Mouse (Mus musculus) liver, embryonic 16.5 days (tissue): ENCODE measurements around the gene Prkci. TPM values are rescaled to one million over a fixed set of nuclear protein-coding genes. Genes with fewer than 3 reads are reported as not detected.

Source experiments
- ATAC-seq: fragments of 200-750 bp; cut with Nextera tagmentation; 2 replicates; pipeline ENCODE4 v1.8.0; 2017; ENCODE audit warnings: low read depth, mild to moderate bottlenecking, moderate number of reproducible peaks, moderate library complexity
- H3K27ac ChIP-seq: fragments of 300-500 bp; sonication (generic); 2 replicates; pipeline ENCODE4 v1.5.1; 2014; ENCODE audit warnings: mild to moderate bottlenecking, low read length
- H3K27me3 ChIP-seq: fragments of 300-500 bp; sonication (generic); 2 replicates; pipeline ENCODE4 v1.6.1; 2014; ENCODE audit warnings: low read depth, low read length, mixed read lengths; ENCODE audit not compliant: control insufficient read depth, insufficient read depth
- H3K36me3 ChIP-seq: fragments of 300-500 bp; sonication (generic); 2 replicates; pipeline ENCODE4 v1.6.1; 2014; ENCODE audit warnings: mild to moderate bottlenecking; ENCODE audit not compliant: control insufficient read depth, insufficient read depth
- H3K4me1 ChIP-seq: fragments of 300-500 bp; sonication (generic); 2 replicates; pipeline ENCODE4 v1.6.1; 2014; ENCODE audit warnings: low read depth, low read length, mixed read lengths; ENCODE audit not compliant: control insufficient read depth
- H3K4me2 ChIP-seq: fragments of 300-500 bp; sonication (generic); 2 replicates; pipeline ENCODE4 v1.6.1; 2014; ENCODE audit warnings: low read depth, low read length, mixed read lengths
- H3K4me3 ChIP-seq: fragments of 300-500 bp; sonication (generic); 2 replicates; pipeline ENCODE4 v1.5.1; 2014; ENCODE audit warnings: low read depth, mild to moderate bottlenecking, low read length
- H3K9ac ChIP-seq: fragments of 300-500 bp; sonication (generic); 2 replicates; pipeline ENCODE4 v1.6.1; 2014; ENCODE audit warnings: low read depth, low read length
- H3K9me3 ChIP-seq: fragments of 300-500 bp; sonication (generic); replicated peaks from 2 replicates; pipeline ENCODE4 v1.6.1; 2016; ENCODE audit warnings: low read length; ENCODE audit not compliant: control insufficient read depth
- WGBS: fragments of 180-500 bp; shearing (Covaris S2); extraction: QIAGEN DNeasy Blood & Tissue Kit; methylation state at CpG from one replicate; pipeline ENCODE4 v1.1.7; 2014; ENCODE audit not compliant: insufficient replicate concordance; 5-methylcytosine and 5-hydroxymethylcytosine counted together
- polyA plus RNA-seq: library from polyadenylated mRNA; unstranded; fragments of >200 nt; fragmentation: Nextera tagmentation; extraction: Ambion mirVana; gene quantifications from 2 replicates; pipeline ENCODE4 v1.2.1, GENCODE M21; 2015

The Prkci gene
- polyA plus RNA-seq, 1 experiment from 2014 or later: 5.4 TPM

DNA sequence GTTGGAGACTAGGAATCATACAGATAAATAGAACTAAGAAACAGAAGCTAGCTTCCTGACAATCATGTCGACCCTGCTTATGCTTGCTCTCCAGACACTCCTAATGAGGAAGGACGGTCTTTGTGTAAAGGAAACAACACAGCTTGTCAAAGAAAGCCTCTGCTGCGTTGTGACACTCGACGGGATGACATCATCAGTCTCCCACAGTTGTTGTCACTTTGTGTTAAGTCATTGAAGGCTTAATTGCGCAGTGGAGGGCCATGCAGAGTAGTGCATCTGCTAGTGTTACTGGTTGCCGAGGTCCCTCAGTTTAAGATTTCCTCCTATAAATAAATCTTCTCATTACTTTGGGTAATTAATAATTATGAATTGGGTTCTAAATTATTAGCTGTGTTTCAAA is 54.8 kb downstream of the Prkci start:
- WGBS: 59% methylated on average over 7 of the region's 7 CpGs
- ATAC-seq: no peak
- no peak overlapping the region for H3K9ac ChIP-seq

GRCm38 (mm10) chr3:31051730-31052129 is 56.2 kb downstream of the Prkci start:
- H3K9me3 ChIP-seq: no peaks in the 10 kb centered on the region
- no peak overlapping the region for H3K27ac ChIP-seq
- no peaks in the 10 kb centered on the region for H3K27me3 ChIP-seq
- no peaks in the 10 kb centered on the region for H3K4me1 ChIP-seq
- 78% methylated on average over 9 of the region's 9 CpGs for WGBS
- H3K9ac ChIP-seq: no peak overlapping the region
- no peak overlapping the region for H3K4me2 ChIP-seq
- no peak for ATAC-seq
- H3K4me3 ChIP-seq: no peak overlapping the region
- peaks cover 2% of the 10 kb centered on the region; the same call in 1 of the 2 replicates for H3K36me3 ChIP-seq

More for the DNA sequence above, 54.8 kb downstream of the Prkci start:
- Histone ChIP-seq H3K4me1 (no peaks in the 10 kb centered on the region), H3K36me3 (peaks cover 2% of the 10 kb centered on the region; the same call in 1 of the 2 replicates), H3K4me2 (no peak overlapping the region), H3K9me3 (no peaks in the 10 kb centered on the region), H3K27me3 (no peaks in the 10 kb centered on the region), H3K4me3 (no peak overlapping the region), H3K27ac (no peak overlapping the region)

DNA sequence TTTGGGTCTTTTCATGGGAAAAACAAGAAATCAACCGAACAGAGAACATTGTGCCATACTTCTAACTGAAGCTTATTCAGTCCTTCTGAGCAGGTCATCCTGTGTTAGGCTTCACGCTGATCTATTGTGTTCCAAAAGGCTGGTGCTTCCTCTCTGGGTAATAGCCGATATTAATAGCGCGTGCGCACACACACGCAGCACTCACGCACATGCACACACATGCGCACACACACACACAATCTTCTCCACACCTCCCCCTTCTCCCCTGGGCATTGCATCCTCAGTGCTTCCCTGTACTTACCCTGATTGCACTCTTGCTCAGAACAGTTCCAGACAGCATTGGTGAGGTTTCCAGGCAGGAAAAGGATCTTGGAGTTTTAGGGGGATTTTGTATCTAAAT is 57.6 kb downstream of the Prkci start:
- H3K9me3 ChIP-seq: no peaks in the 10 kb centered on the region
- no peaks in the 10 kb centered on the region for H3K27me3 ChIP-seq
- H3K27ac ChIP-seq: no peak overlapping the region
- H3K4me2 ChIP-seq: no peak overlapping the region
- whole genome bisulfite sequencing: 84% methylated on average over 9 of the region's 9 CpGs
- H3K36me3 ChIP-seq: peaks cover 2% of the 10 kb centered on the region; the same call in 1 of the 2 replicates
- ATAC-seq: no peak
- H3K9ac ChIP-seq: no peak overlapping the region
- H3K4me1 ChIP-seq: no peaks in the 10 kb centered on the region; the same call in 1 of the 2 replicates
- H3K4me3 ChIP-seq: no peak overlapping the region

DNA sequence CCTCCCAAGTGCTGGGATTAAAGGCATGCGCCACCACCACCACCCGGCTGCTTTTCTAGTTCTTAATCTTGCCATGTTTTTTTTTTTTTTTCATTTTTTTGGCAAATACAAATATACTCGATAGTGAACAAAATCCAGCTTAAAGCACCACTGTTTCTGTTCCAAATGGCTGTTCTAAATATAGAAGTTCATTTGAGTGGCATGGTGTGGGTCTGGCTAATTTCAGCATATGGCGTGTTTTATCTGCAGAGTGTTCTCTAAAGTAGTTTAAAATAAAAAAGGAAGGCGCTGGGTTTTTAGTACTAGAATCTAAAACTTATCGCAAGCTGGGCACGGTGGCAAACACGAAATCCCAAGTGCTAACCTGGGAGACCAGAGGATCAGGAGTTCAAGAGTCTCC is 59.3 kb downstream of the Prkci start:
- no peak overlapping the region for H3K4me3 ChIP-seq
- no peaks in the 10 kb centered on the region for H3K27me3 ChIP-seq
- no peaks in the 10 kb centered on the region for H3K9me3 ChIP-seq
- H3K9ac ChIP-seq: no peak overlapping the region
- 77% methylated on average over 8 of the region's 8 CpGs for WGBS
- no peaks in the 10 kb centered on the region; the same call in 1 of the 2 replicates for H3K4me1 ChIP-seq
- no peak overlapping the region for H3K4me2 ChIP-seq
- ATAC-seq: no peak
- peaks cover 2% of the 10 kb centered on the region; the same call in 1 of the 2 replicates for H3K36me3 ChIP-seq
- H3K27ac ChIP-seq: no peak overlapping the region

DNA sequence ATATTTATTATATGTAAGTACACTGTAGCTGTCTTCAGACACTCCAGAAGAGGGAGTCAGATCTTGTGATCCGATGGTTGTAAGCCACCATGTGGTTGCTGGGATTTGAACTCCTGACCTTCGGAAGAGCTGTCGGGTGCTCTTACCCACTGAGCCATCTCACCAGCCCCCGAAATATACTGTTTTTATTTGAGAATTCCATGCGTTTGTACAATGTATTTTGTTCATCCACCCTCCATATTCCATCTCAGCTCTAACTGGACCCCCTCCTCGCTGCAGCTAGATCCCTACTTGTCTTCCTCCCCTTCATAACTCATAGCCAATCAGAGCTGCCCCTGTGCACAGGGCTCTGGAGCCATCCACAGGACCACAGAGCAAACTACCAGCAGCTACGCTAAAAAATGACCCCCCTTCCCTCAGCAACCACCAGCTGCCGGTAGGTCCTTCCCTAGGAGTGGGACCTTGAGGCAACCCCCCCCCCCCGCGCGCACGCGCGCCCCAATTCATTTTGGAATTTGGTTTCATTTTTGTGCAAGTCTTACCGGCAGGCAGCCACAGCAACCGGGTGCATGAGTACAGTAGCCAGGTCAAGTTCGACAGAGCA is 60.6 kb downstream of the Prkci start:
- no peaks in the 10 kb centered on the region for H3K9me3 ChIP-seq
- WGBS: 21% methylated on average over 17 of the region's 17 CpGs
- H3K9ac ChIP-seq: peak overlapping the region; percentile 10; the same call in 1 of the 2 replicates
- no peak overlapping the region for H3K27ac ChIP-seq
- H3K36me3 ChIP-seq: 0 out of 2 replicates have a peak, but pooled peaks cover under 1% of the 10 kb centered on the region
- ATAC-seq: peak; percentile 35
- H3K4me3 ChIP-seq: peak overlapping the region; percentile 66
- no peaks in the 10 kb centered on the region; the same call in 1 of the 2 replicates for H3K4me1 ChIP-seq
- peak overlapping the region; percentile 83 for H3K4me2 ChIP-seq
- no peaks in the 10 kb centered on the region for H3K27me3 ChIP-seq

GRCm38 (mm10) chr3:31056651-31057627 is 61.4 kb downstream of the Prkci start:
- Histone ChIP-seq H3K27ac (peak overlapping the region; percentile 79), H3K27me3 (no peaks in the 10 kb centered on the region), H3K4me3 (peak overlapping the region; percentile 66), H3K4me2 (peak overlapping the region; percentile 83), H3K36me3 (no peaks in the 10 kb centered on the region), H3K4me1 (no peaks in the 10 kb centered on the region; the same call in 1 of the 2 replicates), H3K9me3 (no peaks in the 10 kb centered on the region), H3K9ac (peak overlapping the region; percentile 64)
- 1% methylated on average over 30 of the region's 30 CpGs for WGBS
- ATAC-seq: peak; percentile 86

GRCm38 (mm10) chr3:31060745-31061102 is 65.2 kb downstream of the Prkci start:
- 31% methylated on average over 8 of the region's 8 CpGs for WGBS
- Histone ChIP-seq H3K4me2 (peak overlapping the region; percentile 44; the same call in 1 of the 2 replicates), H3K27ac (no peak overlapping the region; the same call in 1 of the 2 replicates), H3K4me1 (no peaks in the 10 kb centered on the region; the same call in 1 of the 2 replicates), H3K27me3 (no peaks in the 10 kb centered on the region), H3K9ac (no peak overlapping the region), H3K9me3 (no peaks in the 10 kb centered on the region), H3K36me3 (no peaks in the 10 kb centered on the region), H3K4me3 (no peak overlapping the region)
- no peak for ATAC-seq

GRCm38 (mm10) chr3:31061103-31061785 is 65.7 kb downstream of the Prkci start:
- no peak overlapping the region; the same call in 1 of the 2 replicates for H3K27ac ChIP-seq
- no peaks in the 10 kb centered on the region; the same call in 1 of the 2 replicates for H3K4me1 ChIP-seq
- H3K9ac ChIP-seq: no peak overlapping the region
- H3K36me3 ChIP-seq: no peaks in the 10 kb centered on the region
- peak overlapping the region; percentile 44 for H3K4me2 ChIP-seq
- peak overlapping the region; percentile 34 for H3K4me3 ChIP-seq
- no peaks in the 10 kb centered on the region for H3K9me3 ChIP-seq
- WGBS: 14% methylated on average over 20 of the region's 20 CpGs
- ATAC-seq: no peak
- no peaks in the 10 kb centered on the region for H3K27me3 ChIP-seq
